Mouse (Mus musculus) layer of hippocampus, postnatal 25 days (tissue): Measurements from ENCODE around the gene Hist1h1d. TPM values are rescaled to one million over a fixed set of nuclear protein-coding genes. Genes with fewer than 3 reads are reported as not detected.
A peak's percentile ranks its signal among the peaks of the same experiment; 100 is the strongest.
"Not testable (repeated sequence)": the region's sequence is repeated elsewhere in the genome, so short reads cannot be mapped to it uniquely, and the experiment has no call there.

Source experiments
- DNase-seq, 2 experiments: peaks; one replicate each; pipeline ENCODE4 v3.0.0; 2022; ENCODE audit warnings: mixed read lengths in 2 of 2, low spot score in 1 of 2; ENCODE audit errors: extremely low spot score in 1 of 2
- total RNA-seq, 2 experiments: library from RNA; stranded (reverse); gene quantifications; 2 replicates each; pipeline ENCODE4 v1.2.3; 2021

Hist1h1d gene
- total RNA-seq, 2 experiments from 2014 or later = 4.7 to 4.8 TPM

GRCm38 (mm10) chr13:23571022-23571503, 18.0 kb downstream of the Hist1h1d start, which contains the start of the genes Hist1h2ae and Hist1h2bg:
TSS of gene Hist1h2ae (minus strand) at chr13:23571220.
TSS of gene Hist1h2bg (plus strand) at chr13:23571396.
- peak; percentile 43 to 69 for DNase-seq

- DNase-seq = not testable (repeated sequence)
Measured at GRCm38 (mm10) chr13:23571504-23572217, 18.6 kb downstream of the Hist1h1d start.

- no peak for DNase-seq
Measured at GRCm38 (mm10) chr13:23572218-23573033, 19.4 kb downstream of the Hist1h1d start.

- not testable (repeated sequence) for DNase-seq
Measured at GRCm38 (mm10) chr13:23573034-23573897, 20.2 kb downstream of the Hist1h1d start.

- peak; percentile 73 to 75 for DNase-seq
Measured at GRCm38 (mm10) chr13:23573898-23574524, 20.9 kb downstream of the Hist1h1d start, which contains the start of the genes Hist1h2bf and Hist1h2ad. TSS of gene Hist1h2bf (minus strand) at chr13:23574196. TSS of gene Hist1h2ad (plus strand) at chr13:23574381.

GRCm38 (mm10) chr13:23574546-23575170, 21.6 kb downstream of the Hist1h1d start:
- not testable (repeated sequence) for DNase-seq

- peak in 1 of 2 experiments; percentile 27 for DNase-seq
Measured at GRCm38 (mm10) chr13:23575271-23575851, 22.3 kb downstream of the Hist1h1d start, which contains the start of gene Hist1h3d. TSS of gene Hist1h3d (plus strand) at chr13:23575763.

- DNase-seq = not testable (repeated sequence)
Measured at GRCm38 (mm10) chr13:23575864-23576313, 22.8 kb downstream of the Hist1h1d start.

- no peak for DNase-seq
Measured at GRCm38 (mm10) chr13:23576351-23576881, 23.4 kb downstream of the Hist1h1d start.

GRCm38 (mm10) chr13:23576906-23577639, 24.0 kb downstream of the Hist1h1d start:
- no peak for DNase-seq

- no peak for DNase-seq
Measured at GRCm38 (mm10) chr13:23577835-23578234, 24.8 kb downstream of the Hist1h1d start.

GRCm38 (mm10) chr13:23581408-23582218, 28.6 kb downstream of the Hist1h1d start, which contains the start of gene Hist1h4d:
TSS of gene Hist1h4d (plus strand) at chr13:23581598.
- DNase-seq = peak; percentile 93 to 97

GRCm38 (mm10) chr13:23582219-23583056, 29.4 kb downstream of the Hist1h1d start:
- no peak for DNase-seq

- DNase-seq = no peak
Measured at GRCm38 (mm10) chr13:23583387-23584068, 30.5 kb downstream of the Hist1h1d start.

- DNase-seq = no peak
Measured at GRCm38 (mm10) chr13:23584331-23584730, 31.3 kb downstream of the Hist1h1d start.
